Mouse (Mus musculus): ENCODE measurements at regions not wholly inside any gene's neighbourhood (a gene's known extent, or its start where the extent isn't known, plus 50 kb on each side); places are given as distances from the start of the nearest gene placed in this dataset.

GRCm38 (mm10) chr8:103314279-103315022 lies 529.0 kb upstream of the Cdh11 start:
- TF ChIP-seq POLR2A (IDR thresholded peaks at IDR 0.05; ENCODE audit: borderline replicate concordance, control insufficient read depth, low read depth, low read length) (no peak), CTCF (IDR thresholded peaks at IDR 0.05; ENCODE audit: control insufficient read depth, insufficient read depth, low read length) (no peak)

Data from bone marrow, adult 2 months (tissue).